Mouse (Mus musculus): Measurements from ENCODE around the gene Ada. TPM values are rescaled to one million over a fixed set of nuclear protein-coding genes. Genes with fewer than 3 reads are reported as not detected.
A peak's percentile ranks its signal among the peaks of the same experiment; 100 is the strongest.

Gene Ada
- polyA plus RNA-seq, 1 experiment from 2014 or later = 2.8 TPM

GRCm38 (mm10) chr2:163726766-163727393 is 23.2 kb downstream of the Ada start:
- Histone ChIP-seq H3K9me3 (no peaks in the 10 kb centered on the region), H3K4me3 (no peak overlapping the region), H3K27me3 (no peaks in the 10 kb centered on the region), H3K9ac (no peak overlapping the region), H3K4me1 (replicated peaks) (peaks cover 15% of the 10 kb centered on the region), H3K36me3 (peaks cover 37% of the 10 kb centered on the region), H3K27ac (0 out of 2 replicates have a peak overlapping the region, but pooled peaks have one; percentile 10), H3K4me2 (no peak overlapping the region)
- no peak for ATAC-seq (ENCODE audit: low FRiP score)
- 77% methylated on average over 5 of the region's 5 CpGs for WGBS

DNA sequence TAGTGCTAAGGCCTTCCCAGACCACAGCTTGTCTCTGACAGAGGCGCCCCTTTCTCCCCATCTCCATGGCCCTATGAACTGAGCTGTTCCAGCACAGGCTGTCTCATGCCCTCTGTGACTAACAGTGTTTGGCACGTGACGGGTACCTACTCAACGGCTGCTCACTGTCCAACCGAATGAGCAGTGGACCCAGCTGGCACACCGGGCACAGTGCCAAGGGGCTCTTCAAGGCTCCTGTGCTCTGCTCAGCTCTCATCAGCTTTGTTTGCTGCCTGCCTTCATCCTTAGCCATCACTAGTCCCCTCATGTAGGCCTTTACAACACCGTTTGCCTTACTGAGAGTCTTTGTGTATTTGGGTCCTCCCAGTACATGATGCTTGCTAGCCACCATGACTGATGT is 27.5 kb downstream of the Ada start:
- H3K9me3 ChIP-seq = no peaks in the 10 kb centered on the region
- peak overlapping the region; percentile 89 for H3K27ac ChIP-seq
- H3K27me3 ChIP-seq = no peaks in the 10 kb centered on the region
- H3K4me3 ChIP-seq = no peak overlapping the region
- peaks cover 18% of the 10 kb centered on the region for H3K36me3 ChIP-seq
- H3K9ac ChIP-seq = no peak overlapping the region
- peaks cover 37% of the 10 kb centered on the region for H3K4me1 ChIP-seq (replicated peaks)
- peak; percentile 72 for ATAC-seq (ENCODE audit: low FRiP score)
- no peak overlapping the region for H3K4me2 ChIP-seq
- 45% methylated on average over 7 of the region's 7 CpGs for WGBS

- ATAC-seq (ENCODE audit: low FRiP score) = peak; percentile 33
- H3K4me3 ChIP-seq = no peak overlapping the region
- H3K36me3 ChIP-seq = peaks cover 14% of the 10 kb centered on the region
- 41% methylated on average over 4 of the region's 4 CpGs for WGBS
- H3K27ac ChIP-seq = 0 out of 2 replicates have a peak overlapping the region, but pooled peaks have one; percentile 18
- no peaks in the 10 kb centered on the region for H3K27me3 ChIP-seq
- H3K4me2 ChIP-seq = no peak overlapping the region
- H3K4me1 ChIP-seq (replicated peaks) = peaks cover 49% of the 10 kb centered on the region
- no peaks in the 10 kb centered on the region for H3K9me3 ChIP-seq
- peak overlapping the region; percentile 43; the same call in 1 of the 2 replicates for H3K9ac ChIP-seq
These were observed 30.4 kb downstream of the Ada start for GRCm38 (mm10) chr2:163719616-163720015.

DNA sequence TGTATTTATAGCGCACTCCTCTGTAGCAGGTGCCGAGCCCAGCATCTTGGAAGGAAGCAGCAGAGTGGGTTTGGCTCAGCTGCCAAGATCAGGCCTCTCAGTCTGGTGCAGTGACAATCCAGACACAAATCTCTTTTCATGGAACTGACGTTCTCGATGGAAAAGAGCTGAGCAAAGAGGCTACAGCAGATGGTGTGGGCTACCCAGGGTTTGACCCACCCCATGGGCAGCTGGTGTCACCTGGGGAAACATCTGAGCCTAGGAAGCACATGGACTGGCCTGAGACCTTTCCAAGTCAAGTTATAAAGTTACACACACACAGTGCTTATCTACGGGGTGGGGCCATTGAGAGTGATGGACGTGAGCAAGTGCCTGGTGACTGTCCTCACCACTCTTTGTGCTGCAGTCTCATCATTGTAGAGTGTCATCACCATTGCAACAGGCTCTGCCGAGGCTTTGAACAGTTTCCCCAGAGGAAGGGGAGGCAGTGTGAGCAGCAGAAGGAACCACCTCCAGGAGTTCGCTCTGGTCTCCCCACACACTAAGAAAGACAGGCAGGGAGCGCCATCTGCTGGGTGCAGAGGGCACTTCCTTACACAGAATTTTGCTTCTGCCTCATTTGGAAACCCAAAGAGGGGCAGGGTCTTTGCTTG is 31.0 kb downstream of the Ada start:
- WGBS = 39% methylated on average over 9 of the region's 9 CpGs
- Histone ChIP-seq H3K4me1 (replicated peaks) (peaks cover 49% of the 10 kb centered on the region), H3K4me3 (no peak overlapping the region), H3K4me2 (no peak overlapping the region), H3K9me3 (no peaks in the 10 kb centered on the region), H3K27me3 (no peaks in the 10 kb centered on the region), H3K36me3 (peaks cover 12% of the 10 kb centered on the region; the same call in 1 of the 2 replicates), H3K27ac (peak overlapping the region; percentile 18; the same call in 1 of the 2 replicates), H3K9ac (peak overlapping the region; percentile 43; the same call in 1 of the 2 replicates)
- peak; percentile 74 for ATAC-seq (ENCODE audit: low FRiP score)

DNA sequence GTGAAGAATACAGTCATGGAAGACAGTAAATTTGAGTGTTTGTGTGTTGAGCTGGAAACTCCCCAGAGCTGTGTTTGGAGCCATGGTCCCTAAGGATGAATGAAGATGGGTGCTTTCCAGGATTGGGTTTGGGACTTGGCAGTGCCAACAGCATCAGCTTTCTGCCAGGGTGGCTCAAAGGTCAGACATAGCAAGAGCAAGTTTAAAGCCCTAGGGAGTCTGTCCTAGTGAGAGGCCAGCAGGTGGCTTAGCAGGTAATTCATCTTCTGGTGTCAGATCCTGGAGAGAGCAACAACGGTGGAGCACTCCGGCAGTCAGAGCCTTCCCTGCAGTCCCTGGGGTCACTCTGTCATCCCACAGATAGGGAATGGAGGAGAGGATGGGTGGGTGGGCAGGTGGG is 31.5 kb downstream of the Ada start:
- ATAC-seq (ENCODE audit: low FRiP score) = no peak
- no peaks in the 10 kb centered on the region for H3K27me3 ChIP-seq
- H3K9me3 ChIP-seq = no peaks in the 10 kb centered on the region
- 29% methylated on average over 2 of the region's 2 CpGs for WGBS
- H3K4me2 ChIP-seq = no peak overlapping the region
- H3K4me1 ChIP-seq (replicated peaks) = peaks cover 49% of the 10 kb centered on the region
- no peak overlapping the region for H3K4me3 ChIP-seq
- H3K27ac ChIP-seq = peak overlapping the region; percentile 5; the same call in 1 of the 2 replicates
- peaks cover 9% of the 10 kb centered on the region; the same call in 1 of the 2 replicates for H3K36me3 ChIP-seq
- 0 out of 2 replicates have a peak overlapping the region, but pooled peaks have one; percentile 43 for H3K9ac ChIP-seq

- Histone ChIP-seq H3K27ac (no peak overlapping the region), H3K4me3 (no peak overlapping the region), H3K9ac (0 out of 2 replicates have a peak overlapping the region, but pooled peaks have one; percentile 2), H3K4me2 (no peak overlapping the region), H3K36me3 (peaks cover 8% of the 10 kb centered on the region; the same call in 1 of the 2 replicates), H3K27me3 (no peaks in the 10 kb centered on the region), H3K9me3 (no peaks in the 10 kb centered on the region), H3K4me1 (replicated peaks) (peaks cover 34% of the 10 kb centered on the region)
- ATAC-seq (ENCODE audit: low FRiP score) = no peak
- 15% methylated on average over 6 of the region's 6 CpGs for WGBS
These were observed 33.2 kb downstream of the Ada start for GRCm38 (mm10) chr2:163716853-163717252.

GRCm38 (mm10) chr2:163716448-163716847 is 33.6 kb downstream of the Ada start:
- Histone ChIP-seq H3K27ac (no peak overlapping the region), H3K4me3 (no peak overlapping the region), H3K27me3 (no peaks in the 10 kb centered on the region), H3K4me2 (no peak overlapping the region), H3K9ac (0 out of 2 replicates have a peak overlapping the region, but pooled peaks have one; percentile 2), H3K36me3 (0 out of 2 replicates have a peak, but pooled peaks cover 5% of the 10 kb centered on the region), H3K9me3 (no peaks in the 10 kb centered on the region), H3K4me1 (replicated peaks) (peaks cover 30% of the 10 kb centered on the region)
- WGBS = 64% methylated on average over 8 of the region's 8 CpGs
- ATAC-seq (ENCODE audit: low FRiP score) = no peak

DNA sequence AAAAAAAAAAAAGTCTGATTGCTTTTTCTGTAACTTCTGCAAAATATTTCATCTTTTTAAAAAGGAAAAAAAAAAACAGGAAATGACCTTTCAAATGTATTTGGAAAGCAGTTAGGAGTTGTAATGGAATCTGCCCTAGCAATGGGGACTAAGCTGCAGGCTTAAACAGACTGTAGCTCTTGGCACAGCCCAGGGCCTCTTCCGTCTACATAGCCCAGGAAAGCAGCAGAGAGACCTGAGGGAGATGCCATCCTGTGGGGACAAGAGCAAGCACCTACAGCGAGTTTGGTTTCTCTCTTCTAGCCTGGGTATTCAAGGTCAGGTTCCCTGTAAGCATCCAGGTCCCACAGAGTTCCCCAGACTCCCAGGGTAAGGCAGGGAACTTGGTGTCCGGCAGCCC is 36.7 kb downstream of the Ada start:
- no peak for ATAC-seq (ENCODE audit: low FRiP score)
- Histone ChIP-seq H3K4me2 (no peak overlapping the region), H3K27me3 (no peaks in the 10 kb centered on the region), H3K4me1 (replicated peaks) (peaks cover 17% of the 10 kb centered on the region), H3K36me3 (no peaks in the 10 kb centered on the region), H3K27ac (no peak overlapping the region), H3K4me3 (no peak overlapping the region), H3K9ac (no peak overlapping the region), H3K9me3 (no peaks in the 10 kb centered on the region)
- 86% methylated on average over 3 of the region's 3 CpGs for WGBS

DNA sequence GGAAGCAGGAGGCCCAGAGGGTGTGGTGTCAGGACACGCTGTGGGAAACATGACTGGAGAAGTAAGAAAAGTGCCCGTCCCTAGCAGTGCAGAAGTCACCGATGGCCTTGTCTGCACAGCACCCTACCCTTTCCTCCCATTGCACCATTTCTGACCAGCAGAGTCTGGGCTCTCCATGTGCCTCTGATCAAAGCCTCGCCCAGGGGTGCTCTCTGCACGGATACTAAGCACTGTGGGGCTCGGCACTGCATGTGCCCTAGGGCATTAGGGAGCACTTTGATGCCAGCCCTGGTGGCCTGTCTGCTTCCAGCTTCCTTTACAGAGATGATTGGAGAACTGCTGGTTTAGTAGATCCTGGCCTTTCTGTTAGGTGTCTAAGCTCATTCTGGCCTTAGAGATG is 37.2 kb downstream of the Ada start:
- Histone ChIP-seq H3K4me1 (replicated peaks) (peaks cover 16% of the 10 kb centered on the region), H3K9me3 (no peaks in the 10 kb centered on the region), H3K27ac (no peak overlapping the region), H3K9ac (peak overlapping the region; percentile 53; the same call in 1 of the 2 replicates), H3K27me3 (no peaks in the 10 kb centered on the region), H3K4me2 (no peak overlapping the region), H3K4me3 (no peak overlapping the region), H3K36me3 (no peaks in the 10 kb centered on the region)
- 88% methylated on average over 6 of the region's 6 CpGs for WGBS
- ATAC-seq (ENCODE audit: low FRiP score) = no peak

- Histone ChIP-seq H3K4me1 (replicated peaks) (peaks cover 16% of the 10 kb centered on the region), H3K4me3 (no peak overlapping the region), H3K27me3 (no peaks in the 10 kb centered on the region), H3K9ac (peak overlapping the region; percentile 53; the same call in 1 of the 2 replicates), H3K9me3 (no peaks in the 10 kb centered on the region), H3K36me3 (no peaks in the 10 kb centered on the region), H3K27ac (no peak overlapping the region), H3K4me2 (no peak overlapping the region)
- WGBS = 82% methylated on average over 7 of the region's 7 CpGs
- ATAC-seq (ENCODE audit: low FRiP score) = no peak
These were observed 37.6 kb downstream of the Ada start for GRCm38 (mm10) chr2:163712473-163712872.

- no peaks in the 10 kb centered on the region for H3K36me3 ChIP-seq
- 93% methylated on average over 8 of the region's 8 CpGs for WGBS
- ATAC-seq (ENCODE audit: low FRiP score) = no peak
- no peak overlapping the region for H3K9ac ChIP-seq
- H3K27ac ChIP-seq = no peak overlapping the region
- H3K4me1 ChIP-seq (replicated peaks) = peaks cover 7% of the 10 kb centered on the region
- no peaks in the 10 kb centered on the region for H3K27me3 ChIP-seq
- H3K4me2 ChIP-seq = no peak overlapping the region
- H3K4me3 ChIP-seq = no peak overlapping the region
- H3K9me3 ChIP-seq = no peaks in the 10 kb centered on the region
These were observed 38.6 kb downstream of the Ada start for GRCm38 (mm10) chr2:163711368-163711868.

DNA sequence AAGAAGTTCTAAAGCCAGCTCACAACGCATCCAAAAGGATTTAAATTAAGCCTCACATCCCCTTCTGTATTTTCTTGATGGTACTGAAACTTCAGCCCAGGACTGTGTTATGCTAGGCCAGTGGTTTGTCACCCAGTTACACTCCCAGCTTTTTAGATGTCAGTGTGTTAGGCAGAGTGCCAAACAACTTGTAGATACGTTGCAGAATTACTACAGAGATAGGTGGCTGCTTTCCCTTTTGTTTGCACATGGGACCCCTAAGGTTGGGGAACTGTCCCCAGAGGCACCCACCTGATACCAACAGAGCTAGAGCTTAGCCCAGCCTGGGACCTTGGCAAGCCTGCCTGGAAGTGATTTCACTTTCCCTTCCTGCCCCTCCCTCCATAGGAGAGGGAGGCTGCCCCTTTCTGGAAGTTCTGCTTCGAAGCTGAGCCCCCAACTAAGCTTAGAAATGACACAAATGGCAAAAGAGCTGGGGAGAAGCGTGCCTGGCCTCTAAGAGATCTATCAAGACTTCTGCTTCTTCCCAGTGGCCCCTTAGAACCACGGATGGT is 39.4 kb downstream of the Ada start:
- H3K27me3 ChIP-seq = no peaks in the 10 kb centered on the region
- no peak overlapping the region for H3K4me2 ChIP-seq
- no peak overlapping the region for H3K9ac ChIP-seq
- H3K4me1 ChIP-seq (replicated peaks) = peaks cover 5% of the 10 kb centered on the region; the same call in 1 of the 2 replicates
- no peak overlapping the region for H3K4me3 ChIP-seq
- no peaks in the 10 kb centered on the region for H3K9me3 ChIP-seq
- no peaks in the 10 kb centered on the region for H3K36me3 ChIP-seq
- no peak overlapping the region for H3K27ac ChIP-seq
- no peak for ATAC-seq (ENCODE audit: low FRiP score)
- 79% methylated on average over 5 of the region's 5 CpGs for WGBS

All from hindbrain, embryonic 13.5 days (tissue).